Mouse (Mus musculus): Measurements from ENCODE around the gene Crybg2.

Gene Crybg2

GRCm38 (mm10) chr4:134060135-134060865 is at the start of gene Crybg2:
Gene Crybg2, plus strand, starts transcription at chr4:134060815.
- DNase-seq: no peak

- DNase-seq: no peak
These were observed 48.9 kb upstream of the Crybg2 start for GRCm38 (mm10) chr4:134011450-134012414.

GRCm38 (mm10) chr4:134012858-134013528 is 47.6 kb upstream of the Crybg2 start:
- no peak for DNase-seq

GRCm38 (mm10) chr4:134016208-134016607 is 44.4 kb upstream of the Crybg2 start:
- DNase-seq: no peak

- DNase-seq: no peak
These were observed 43.8 kb upstream of the Crybg2 start for GRCm38 (mm10) chr4:134016767-134017166.

GRCm38 (mm10) chr4:134017201-134017865 is 43.3 kb upstream of the Crybg2 start:
- no peak for DNase-seq

- no peak for DNase-seq
These were observed 42.4 kb upstream of the Crybg2 start for GRCm38 (mm10) chr4:134018038-134018778.

GRCm38 (mm10) chr4:134018779-134019145 is 41.9 kb upstream of the Crybg2 start, which contains the start of gene Lin28a:
Gene Lin28a, minus strand, starts transcription at chr4:134018841.
- DNase-seq: no peak

GRCm38 (mm10) chr4:134019210-134019609 is 41.4 kb upstream of the Crybg2 start:
- no peak for DNase-seq

- no peak for DNase-seq
These were observed 40.8 kb upstream of the Crybg2 start for GRCm38 (mm10) chr4:134019641-134020351.

GRCm38 (mm10) chr4:134020621-134021020 is 40.0 kb upstream of the Crybg2 start:
- DNase-seq: peak; percentile 61 to 67

- DNase-seq: no peak
These were observed 34.8 kb upstream of the Crybg2 start for GRCm38 (mm10) chr4:134025802-134026201.

- DNase-seq: peak; percentile 64 to 70
These were observed 24.7 kb upstream of the Crybg2 start for GRCm38 (mm10) chr4:134035953-134036352.

- DNase-seq: peak in 1 of 2 experiments; percentile 8
These were observed 19.1 kb upstream of the Crybg2 start for GRCm38 (mm10) chr4:134041317-134042123.

GRCm38 (mm10) chr4:134043041-134043440 is 17.6 kb upstream of the Crybg2 start:
- DNase-seq: no peak

GRCm38 (mm10) chr4:134047648-134048047 is 13.0 kb upstream of the Crybg2 start:
- DNase-seq: no peak

- no peak for DNase-seq
These were observed 8.7 kb upstream of the Crybg2 start for GRCm38 (mm10) chr4:134051912-134052311.

- DNase-seq: no peak
These were observed 8.1 kb upstream of the Crybg2 start for GRCm38 (mm10) chr4:134052560-134052959.

GRCm38 (mm10) chr4:134053538-134053937 is 7.1 kb upstream of the Crybg2 start, which contains the start of gene Zfp683:
Gene Zfp683, plus strand, starts transcription at chr4:134053838.
- no peak for DNase-seq

- no peak for DNase-seq
These were observed 2.4 kb upstream of the Crybg2 start for GRCm38 (mm10) chr4:134058166-134058715.

Data from lung, adult 18-20 months (tissue).